Mouse (Mus musculus): ENCODE data around the gene Nrp2.

Nrp2 gene

DNA sequence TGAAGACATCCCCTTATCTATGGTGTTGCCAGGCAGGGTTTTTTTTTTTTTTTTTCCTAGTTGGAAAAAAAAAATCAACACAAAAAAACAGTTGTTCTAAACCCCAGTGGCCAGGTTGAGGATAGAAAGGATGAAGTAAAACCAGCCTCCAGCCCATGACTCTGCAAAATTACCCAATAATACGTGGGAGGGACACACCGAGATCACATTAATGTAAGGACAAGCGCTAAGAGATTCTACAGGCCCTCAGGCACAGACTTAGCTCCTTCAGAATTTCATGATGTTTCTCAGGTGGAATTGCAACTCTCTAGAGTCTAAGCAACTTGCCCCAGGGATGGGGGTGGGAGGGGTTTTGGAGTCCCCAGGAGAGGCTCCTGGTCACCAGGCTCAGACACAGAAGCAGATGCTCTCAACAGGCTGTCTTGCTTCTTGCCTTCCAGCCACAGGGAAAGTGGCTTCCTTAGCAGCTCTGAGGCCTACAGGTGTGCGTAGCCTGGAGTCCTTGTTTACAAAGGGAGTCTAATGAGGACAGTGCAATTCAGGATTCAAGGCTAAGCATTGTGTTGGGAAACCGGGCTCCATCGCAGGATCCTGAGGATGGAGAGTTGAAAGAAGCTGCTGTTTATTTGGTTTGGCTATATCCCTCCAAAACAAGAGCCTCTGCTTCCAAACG is 49.7 kb downstream of the Nrp2 start:
- DNase-seq = no peak

DNA sequence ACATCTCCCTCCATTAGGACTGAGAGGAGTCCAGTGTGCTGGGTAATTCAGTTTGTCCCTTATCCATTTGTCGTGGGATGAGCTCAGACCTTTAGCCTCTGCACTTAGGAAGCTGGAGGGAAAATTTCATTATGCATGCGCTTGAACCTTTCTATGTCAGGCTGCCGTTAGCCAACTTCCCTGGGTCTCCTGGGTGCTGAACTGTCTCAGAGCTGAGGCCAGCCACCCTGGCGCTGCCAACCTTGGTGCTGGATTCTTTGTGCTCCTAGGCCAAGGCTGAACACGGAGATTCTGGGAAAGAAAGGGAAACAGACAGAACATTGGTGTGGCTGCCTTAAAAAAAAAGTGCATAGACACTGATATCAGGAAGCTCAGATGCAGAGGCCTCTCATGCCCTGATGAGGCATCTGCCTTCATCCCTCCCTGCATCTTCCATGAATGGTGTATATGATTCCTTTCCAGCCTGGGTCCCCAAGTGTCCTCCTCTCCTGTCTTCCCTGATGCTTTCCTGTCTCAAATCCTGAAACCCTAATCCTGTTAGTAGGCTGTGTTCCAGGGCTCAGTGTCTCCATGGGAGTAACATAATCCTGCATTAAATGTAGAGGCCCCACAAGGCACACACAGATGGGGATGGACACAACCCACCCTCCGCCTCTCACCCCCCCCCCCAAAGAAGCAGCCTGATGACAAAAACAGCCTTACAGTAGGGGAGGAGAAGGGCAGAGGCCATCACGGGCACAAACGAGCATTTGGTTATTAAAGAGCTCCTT is 51.2 kb downstream of the Nrp2 start:
- DNase-seq = no peak

DNA sequence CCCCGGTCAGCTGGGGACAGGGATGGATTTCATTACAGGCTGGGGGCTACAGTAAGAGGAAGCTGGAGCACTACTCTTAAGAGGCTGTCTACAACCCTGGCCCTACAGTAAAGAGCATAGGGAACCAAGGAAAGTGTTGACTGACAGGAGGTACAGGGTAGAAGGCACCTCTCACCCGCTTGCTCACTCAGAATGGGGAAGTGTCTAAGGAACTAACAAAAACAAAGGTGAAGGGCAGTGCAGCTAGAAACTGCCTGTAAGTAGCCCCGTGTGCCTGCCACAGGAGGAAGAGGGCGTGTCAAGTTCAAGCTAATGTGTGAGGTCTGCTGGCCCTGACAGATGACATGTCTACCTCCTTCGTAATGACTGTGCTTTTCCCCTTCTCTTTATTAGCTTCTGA is 57.0 kb downstream of the Nrp2 start:
- no peak for DNase-seq

DNA sequence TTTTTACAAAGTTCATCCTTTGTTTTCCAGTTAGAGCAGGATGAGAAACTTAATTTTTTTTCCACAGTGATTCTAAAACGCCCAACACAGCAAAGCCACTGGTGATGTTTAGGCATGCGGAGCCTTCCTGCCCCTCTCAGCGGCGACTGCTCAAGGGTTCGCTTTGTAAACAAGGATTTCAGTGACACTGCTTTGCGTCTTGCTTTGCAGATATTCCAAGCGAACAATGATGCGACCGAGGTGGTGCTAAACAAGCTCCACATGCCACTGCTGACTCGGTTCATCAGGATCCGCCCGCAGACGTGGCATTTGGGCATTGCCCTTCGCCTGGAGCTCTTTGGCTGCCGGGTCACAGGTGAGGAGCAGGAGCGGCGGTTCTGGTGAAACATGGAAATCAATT is 57.5 kb downstream of the Nrp2 start:
- DNase-seq = no peak

DNA sequence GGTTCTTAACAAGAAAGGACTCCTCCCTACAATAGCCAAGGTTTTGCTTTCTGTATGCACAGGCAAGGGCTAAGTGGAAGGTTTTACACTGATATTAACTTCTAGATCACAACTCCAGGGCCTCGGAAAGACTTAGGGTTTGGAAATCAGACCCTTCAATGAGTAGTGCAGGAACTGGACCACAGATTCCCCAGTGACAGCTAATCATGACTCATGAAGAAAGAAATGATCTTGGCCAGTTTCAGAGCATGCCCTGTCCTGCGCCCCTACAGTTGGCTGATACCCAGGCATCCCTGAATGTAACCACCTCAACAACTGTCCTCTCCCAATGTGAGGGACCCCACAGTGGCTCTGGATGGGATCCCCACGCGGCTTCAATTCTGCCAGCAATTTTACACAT is 60.7 kb downstream of the Nrp2 start:
- no peak for DNase-seq

DNA sequence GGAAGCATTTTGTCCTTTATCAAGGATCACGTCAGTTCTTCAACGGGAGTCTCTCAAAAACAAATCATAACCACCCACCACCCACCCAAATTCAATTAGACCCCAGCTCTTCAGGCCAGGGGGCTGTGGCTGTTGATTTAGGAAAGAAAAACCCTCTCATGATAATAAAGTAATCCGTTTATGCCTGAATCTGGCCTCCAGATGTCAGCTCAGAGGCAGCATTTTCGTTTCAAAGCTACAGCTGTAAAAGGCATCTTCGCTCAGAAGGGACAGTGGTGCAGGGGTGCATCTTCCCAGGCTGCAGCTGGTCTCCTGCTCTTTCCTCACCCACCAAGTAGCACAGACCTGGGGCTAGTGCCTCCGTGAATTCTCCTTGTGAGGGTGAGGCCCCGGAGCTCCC is 62.1 kb downstream of the Nrp2 start:
- no peak for DNase-seq

DNA sequence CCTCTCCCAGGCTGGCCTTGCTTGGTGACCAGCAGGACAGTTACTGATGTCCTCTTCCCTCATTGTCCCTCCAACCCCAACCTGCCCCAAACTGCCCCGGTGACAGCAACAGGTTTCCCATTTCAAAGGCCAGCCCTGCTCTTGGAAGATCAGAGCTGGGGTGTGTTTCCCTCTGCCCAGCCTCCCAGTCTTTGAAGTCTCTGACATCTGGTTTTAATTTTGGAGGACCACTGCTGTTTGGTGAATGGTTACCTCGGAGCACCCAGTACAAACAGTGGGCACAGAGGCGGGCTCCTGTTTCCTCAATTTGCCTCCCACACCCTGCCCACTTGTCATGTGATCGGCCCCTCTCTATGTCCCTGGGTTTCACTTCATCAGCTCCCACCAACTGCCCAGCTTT is 63.7 kb downstream of the Nrp2 start:
- DNase-seq = no peak

DNA sequence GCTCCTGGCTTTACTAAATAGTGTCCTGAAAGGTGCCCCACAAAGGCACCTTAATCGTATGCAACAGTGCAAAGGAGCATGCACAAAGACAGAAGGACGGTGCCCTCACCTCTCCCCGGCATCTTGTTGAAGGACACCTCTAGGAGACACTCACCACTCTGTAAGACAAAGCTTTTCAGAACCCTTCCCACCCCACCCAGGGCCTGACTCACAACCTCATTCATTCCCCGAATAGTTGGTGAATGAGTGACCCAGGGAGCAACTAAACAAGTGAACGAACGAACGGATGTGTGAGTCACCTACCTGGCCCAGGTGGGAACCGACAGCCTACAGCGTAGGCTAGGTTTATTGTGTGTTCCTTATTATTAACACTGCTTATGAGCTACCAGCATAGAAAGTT is 64.5 kb downstream of the Nrp2 start:
- no peak for DNase-seq

DNA sequence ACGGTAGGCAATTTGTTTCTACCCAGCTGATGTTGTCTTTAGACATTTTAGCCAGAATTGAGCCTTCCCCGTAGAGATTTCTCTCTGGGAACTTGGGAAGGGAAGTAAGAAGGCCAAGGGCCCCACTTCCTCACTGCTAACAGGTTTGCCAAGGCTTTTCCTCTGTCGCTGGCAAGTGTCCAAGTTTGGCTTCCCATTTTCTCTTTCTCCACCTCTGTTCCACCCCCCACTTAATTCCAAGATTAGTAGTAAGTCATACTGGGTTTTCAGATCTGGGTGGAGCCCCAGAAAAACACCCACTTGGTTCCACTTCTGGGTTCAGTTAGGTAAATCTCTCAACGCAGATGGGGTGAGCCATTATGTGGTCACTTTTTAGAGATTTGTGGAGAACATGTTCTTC is 67.5 kb downstream of the Nrp2 start:
- DNase-seq = no peak

DNA sequence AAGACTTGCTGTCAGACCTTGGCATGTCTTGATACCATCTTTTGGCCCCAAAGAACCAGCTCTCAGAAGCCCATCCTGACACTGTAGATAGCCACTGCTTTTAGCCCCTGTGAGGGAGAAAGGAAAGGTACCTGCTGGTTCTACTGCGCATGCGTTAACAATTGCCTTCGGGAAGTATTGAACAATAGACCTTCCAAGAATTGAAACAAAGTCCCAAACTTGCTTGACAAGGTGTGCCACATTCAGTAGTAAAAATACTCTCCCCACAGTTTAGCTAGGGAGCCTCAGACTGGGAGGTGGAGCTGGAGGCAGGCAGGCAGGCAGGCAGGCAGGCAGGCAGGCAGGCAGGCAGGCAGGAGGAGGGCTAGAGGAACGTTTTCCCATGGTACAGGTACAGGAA is 69.3 kb downstream of the Nrp2 start:
- no peak for DNase-seq

DNA sequence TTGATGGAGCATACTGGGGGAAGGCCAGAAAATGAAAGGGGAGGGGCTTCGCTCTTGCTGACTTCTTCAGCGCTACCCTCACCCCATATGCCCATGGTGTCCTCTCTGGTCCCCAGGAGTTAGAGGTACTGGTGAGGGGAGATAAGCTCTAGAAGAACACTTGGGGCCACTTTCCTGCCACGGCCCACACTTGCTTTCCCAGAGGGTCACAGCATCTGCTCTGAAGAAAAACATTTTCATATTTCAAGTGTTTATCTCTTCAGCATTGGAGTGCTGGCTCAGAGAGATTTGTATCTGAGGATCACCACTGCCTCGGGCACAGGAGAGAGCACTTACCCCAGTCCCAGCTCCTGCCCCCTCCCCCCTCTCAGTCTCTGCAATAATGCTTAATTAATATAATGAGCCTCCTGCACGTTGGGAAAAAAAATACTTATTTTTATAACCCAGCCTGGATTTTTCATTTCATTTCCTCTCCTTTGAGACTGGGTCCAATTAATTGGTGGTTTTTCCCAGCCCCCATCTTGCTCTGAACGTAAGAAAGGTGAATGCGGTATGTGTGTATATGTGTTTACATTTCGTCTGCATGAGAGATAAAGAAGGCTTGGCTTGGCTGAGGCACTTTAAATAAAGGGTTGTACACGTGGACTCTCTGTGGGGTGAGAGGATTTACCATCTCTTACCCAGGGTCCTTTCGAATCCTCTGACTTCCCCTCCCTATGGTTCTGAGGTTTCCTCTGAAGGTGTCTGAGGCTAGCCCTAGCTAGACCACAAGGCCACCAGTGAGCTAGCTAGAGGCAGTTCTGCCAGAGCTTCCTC is 70.2 kb downstream of the Nrp2 start:
- DNase-seq = no peak

DNA sequence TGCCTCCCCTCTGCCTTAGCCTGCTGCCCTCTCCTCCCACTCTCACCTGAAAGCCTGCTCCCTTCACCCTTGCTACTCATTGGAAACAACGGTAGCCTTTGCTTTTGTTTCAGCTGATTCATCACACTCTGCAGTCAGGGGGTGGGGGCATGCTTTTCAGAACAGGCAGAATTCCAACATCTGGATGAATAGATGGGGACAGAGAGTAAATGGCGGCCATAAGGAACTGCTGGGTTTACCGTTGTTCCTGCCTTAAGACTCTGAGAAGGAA is 70.8 kb downstream of the Nrp2 start:
- no peak for DNase-seq

DNA sequence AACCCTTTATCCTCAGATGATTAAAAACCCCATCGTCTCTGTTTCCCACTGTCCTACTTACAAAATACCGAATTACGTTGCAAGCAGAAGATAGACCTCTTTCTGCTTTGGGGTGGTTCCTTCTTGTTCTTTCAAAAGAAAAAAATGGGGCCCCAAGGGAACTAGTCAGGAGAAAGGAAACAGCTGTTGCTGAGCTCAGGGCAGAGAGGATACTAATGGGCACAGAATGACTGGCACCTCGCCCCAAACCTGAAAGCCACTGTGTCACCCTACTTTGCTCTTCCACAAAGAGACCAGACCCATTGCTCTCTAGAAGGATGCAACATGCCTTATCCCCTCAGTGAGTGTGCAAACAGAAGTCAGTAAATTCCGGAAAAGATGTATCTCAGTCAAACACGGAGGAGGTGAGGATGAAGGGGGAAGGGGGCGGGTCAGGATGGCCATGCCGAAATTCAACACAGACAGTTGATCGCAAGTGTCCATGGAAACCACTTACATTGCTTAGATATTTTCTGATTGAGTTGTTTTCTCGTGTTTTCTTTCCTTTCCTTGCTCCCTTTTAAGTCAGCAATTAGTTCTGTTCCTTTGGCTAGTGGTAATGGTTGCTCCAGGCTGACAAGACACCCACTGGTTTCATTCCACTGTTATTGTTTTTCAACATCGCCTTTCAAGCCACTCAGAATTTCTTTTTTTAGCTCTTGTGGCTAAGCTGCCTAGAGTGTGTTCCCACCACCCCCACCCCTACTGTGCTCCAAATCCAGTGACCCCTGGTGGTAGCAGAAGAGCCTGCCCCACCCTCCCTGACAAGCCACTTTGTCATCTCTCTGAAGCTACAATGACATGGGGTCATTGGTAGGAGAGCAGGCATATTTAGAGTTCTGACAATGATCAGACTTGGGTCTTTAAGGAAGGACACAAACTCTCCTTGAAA is 71.5 kb downstream of the Nrp2 start:
- no peak for DNase-seq

DNA sequence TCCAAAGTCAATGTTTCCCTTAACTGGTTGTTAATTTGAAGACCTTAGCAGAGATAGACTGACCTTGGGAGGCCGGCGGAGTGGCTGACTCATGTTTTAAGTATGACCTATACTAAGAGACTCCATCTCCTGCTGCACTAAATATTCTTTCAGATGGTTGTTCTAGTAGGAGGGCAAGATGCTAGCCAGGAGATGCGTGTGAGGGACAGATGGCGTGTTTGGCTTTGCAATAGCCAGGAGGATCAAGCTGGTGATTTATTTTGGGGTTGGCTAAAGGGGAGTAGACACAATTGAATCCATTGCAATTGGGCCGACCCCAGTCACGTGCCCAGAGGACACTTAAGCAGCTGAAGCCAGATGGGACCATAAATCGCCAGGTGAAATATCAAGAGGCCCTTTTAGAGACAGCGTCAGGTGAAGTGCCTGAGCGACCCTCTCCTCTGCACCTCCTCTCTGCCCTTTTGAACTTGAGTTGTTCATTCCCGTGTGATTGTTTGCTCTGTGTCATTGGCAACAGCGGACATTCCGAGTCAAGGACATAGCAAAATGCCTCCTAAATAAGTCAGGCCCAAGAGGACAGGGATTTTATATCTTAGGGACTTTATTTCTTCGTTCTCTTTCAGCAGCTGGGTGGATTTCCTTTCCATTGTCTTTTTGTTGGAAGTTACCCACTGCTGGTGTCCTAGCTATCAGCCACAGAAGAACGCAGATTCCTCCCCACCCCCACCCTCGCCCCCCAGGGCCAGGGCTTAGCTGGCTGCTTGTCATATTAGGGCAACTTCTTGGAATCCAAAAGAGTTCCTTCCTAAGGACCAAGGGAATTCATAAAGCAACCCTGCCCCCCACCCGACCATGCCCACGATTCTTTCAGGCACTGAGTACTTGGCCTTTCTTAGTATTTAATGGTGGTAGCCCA is 74.5 kb downstream of the Nrp2 start:
- peak in 1 of 2 experiments; percentile 18 for DNase-seq

DNA sequence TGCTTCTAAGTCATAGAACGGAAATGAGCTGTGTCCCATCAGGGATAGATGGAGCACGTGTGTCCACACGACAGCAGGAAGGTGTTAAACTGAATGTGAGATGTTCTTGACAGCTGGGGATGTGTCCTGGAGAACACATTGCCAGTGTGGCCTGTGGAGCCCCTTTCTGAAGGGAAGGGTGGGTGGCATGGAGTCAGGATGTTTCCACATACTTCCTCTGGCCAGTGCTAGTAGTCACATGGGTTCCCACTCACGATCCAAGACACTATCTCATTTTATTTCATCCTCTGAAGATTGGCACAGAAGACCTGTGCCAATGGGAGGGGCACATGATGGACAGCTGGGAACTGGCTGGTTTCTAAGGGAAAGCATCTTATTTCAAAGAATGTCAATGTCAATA is 75.8 kb downstream of the Nrp2 start:
- no peak for DNase-seq

DNA sequence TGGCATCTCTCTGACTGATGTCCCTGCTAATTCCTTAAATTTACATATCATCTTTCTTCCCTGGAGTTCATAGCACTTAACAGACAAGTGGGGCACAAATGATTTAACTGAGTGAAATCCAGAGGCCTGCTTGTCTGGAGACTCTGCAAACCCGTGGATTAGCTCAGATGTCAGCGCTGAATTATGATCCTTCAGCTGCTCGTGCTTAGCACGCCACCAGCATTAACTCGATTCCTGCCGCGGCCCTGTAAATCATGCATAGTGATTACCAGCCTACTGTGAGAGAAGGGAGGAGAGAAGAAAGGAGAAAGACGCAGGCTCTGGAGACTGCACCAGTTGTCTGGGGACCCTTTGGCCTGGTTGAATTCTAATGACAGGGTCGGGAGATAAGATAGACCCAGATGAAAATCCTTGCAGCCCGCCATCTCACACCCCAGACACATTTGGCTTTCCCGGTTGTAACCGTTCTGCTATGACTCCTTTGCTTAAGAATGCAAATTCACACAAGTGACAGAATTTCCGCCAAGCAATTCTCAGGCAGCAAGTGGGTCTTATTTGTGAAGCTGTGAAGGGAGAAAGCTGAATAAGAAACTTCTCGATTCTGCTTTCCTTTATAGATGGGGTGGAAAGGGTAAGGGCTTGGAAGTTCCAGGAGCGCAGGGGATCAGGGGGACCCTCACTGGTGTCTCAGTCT is 77.1 kb downstream of the Nrp2 start:
- no peak for DNase-seq

DNA sequence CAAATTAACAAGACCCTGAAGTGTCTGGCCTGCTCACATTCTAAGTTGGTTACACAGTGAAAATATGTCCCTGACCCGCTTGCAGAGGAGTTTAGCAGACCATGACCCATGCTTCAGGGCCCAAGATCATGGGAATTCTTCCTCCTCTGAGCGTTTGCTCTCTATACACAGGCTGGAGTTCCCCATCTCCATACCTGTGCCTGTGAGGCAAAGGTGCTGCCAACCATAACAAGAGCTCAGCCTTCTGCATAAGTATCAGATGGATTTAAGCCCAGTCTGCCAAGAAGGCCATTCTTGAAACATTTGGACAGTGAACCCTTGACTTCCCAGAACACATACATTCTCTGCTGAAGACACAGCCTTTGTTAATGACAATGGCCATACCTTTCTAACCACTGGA is 79.1 kb downstream of the Nrp2 start:
- peak in 1 of 2 experiments; percentile 41 for DNase-seq

DNA sequence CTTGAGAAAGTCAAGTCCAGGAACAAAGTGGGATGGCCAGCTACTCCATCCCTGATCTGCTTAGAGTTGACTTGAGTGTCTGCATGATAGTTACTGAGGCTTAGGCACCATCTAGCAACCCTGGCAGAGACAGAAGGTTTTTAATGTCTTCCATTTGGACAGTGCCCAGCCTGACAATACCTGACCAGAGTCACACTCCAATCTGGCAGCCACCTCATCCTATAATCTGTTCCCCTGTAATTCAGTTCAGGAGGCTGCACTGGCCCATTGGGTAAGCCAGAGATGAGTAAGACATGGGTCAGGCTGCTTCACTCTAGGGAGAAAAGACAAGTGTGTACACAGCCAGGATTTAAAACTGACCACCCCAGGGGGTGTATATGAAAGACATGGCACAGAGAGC is 79.5 kb downstream of the Nrp2 start:
- DNase-seq = no peak

DNA sequence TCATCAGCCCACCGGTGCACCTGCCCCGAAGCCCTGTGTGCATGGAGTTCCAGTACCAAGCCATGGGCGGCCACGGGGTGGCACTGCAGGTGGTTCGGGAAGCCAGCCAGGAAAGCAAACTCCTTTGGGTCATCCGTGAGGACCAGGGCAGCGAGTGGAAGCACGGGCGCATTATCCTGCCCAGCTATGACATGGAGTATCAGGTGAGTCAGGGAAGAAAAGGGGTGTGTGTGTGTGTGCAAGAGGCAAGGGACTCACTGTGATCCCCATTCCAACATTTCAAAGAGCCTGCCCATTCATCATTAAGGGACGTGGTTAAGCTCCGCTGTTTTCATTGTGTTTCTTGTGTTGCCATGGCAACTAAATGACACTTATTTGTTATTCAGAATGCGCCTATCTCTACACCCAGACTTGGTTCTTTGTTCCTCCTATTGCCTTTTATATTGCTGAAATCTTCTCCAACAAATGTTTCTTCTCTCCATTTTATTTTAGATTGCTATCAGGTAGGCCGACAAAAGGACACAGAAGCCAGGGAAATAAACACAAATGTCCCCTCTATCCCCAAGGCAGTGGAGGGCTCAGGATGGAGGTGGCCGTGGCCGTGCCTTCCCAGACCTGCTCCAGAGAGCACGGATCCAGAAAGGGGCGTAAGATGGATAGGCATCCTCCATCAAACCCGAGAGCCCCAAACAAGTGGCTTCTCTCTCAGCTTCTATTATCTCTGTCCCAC is 80.4 kb downstream of the Nrp2 start:
- peak in 1 of 2 experiments; percentile 20 for DNase-seq

DNA sequence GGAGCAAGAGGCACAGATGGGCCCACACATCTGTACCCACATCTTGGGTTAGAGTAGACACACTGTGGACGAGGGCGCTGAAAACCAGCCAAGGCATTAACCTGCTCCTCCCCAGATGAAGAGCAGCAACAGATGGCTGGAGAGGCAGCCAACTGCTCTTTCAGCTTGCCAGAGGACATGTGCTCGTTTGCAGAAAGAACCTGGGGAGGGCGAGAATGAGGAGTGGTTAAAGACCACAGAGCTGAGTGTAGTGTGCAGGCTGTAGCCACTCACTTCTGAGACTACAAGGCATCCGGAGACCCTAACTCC is 81.0 kb downstream of the Nrp2 start:
- no peak for DNase-seq

DNA sequence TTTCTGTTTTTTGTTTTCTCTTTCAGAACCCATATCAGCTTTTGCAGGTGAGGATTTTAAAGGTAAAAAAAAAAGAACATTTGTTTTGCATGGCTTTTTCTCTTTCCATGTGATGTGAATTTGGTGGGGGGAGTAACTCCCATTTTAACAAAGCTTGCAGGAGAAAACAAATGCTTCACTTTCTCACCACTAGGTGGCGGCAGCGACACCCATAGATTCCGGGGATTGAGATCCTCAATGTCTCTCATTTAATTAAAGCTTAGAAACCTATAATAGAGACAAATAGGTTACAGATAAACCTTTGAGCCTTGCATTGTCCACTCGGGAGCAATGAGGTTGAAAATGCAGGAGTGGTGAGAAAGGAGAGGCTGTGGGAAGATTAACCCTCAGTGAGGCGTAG is 83.2 kb downstream of the Nrp2 start:
- DNase-seq = peak; percentile 23 to 71
